Mouse (Mus musculus) gastrocnemius, postnatal 14 days (tissue): ENCODE data around the gene Lrrc8d. TPM values are rescaled to one million over a fixed set of nuclear protein-coding genes. Genes with fewer than 3 reads are reported as not detected.
"Not testable (repeated sequence)": the region's sequence is repeated elsewhere in the genome, so short reads cannot be mapped to it uniquely, and the experiment has no call there.

ENCODE experiments used
- DNase-seq: peaks from one replicate; pipeline ENCODE4 v3.0.0; 2021; ENCODE audit warnings: mixed read lengths
- intact Hi-C: fragments of 180-260 bp; cut with DNase I; formaldehyde crosslinking; loops from one replicate; pipeline ENCODE4 v1.15.1; 2025; ENCODE audit warnings: low total_unique reads
- total RNA-seq, 2 experiments: library from RNA; stranded (reverse); gene quantifications; 2 replicates each; pipeline ENCODE4 v1.2.3; 2021

Lrrc8d gene
- total RNA-seq, 2 experiments from 2014 or later, result 8.0 to 8.5 TPM

GRCm38 (mm10) chr5:105682143-105682611, 17.6 kb upstream of the Lrrc8d start:
- intact Hi-C loops, result no loop called here
- DNase-seq, result no peak

DNA sequence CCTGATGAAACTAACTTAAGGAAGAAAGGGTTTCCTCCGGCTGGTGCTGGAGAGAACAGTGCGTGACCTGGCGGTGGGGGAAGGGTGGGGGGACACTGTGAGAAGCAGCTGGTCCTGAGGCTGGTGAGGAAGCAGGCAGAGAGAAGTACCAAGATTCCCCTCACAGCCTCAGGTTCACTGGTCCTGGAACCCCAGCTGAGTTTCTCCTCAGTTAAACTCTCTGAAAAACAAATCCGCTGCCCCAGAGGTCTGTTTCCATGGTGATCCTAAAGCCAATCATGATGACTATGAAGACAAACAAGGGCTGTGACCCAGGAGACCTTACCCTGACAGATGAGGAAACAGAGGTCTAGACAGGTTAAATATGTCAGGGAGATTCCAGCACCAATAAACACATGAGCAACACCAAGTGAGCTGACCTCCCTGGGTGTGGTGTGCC, 15.8 kb upstream of the Lrrc8d start:
- intact Hi-C loops, result no loop called here

GRCm38 (mm10) chr5:105684861-105685600, 14.7 kb upstream of the Lrrc8d start:
- intact Hi-C loops, result no loop called here
- peak; percentile 72 for DNase-seq

More for the DNA sequence above, 15.8 kb upstream of the Lrrc8d start:
- no peak for DNase-seq

DNA sequence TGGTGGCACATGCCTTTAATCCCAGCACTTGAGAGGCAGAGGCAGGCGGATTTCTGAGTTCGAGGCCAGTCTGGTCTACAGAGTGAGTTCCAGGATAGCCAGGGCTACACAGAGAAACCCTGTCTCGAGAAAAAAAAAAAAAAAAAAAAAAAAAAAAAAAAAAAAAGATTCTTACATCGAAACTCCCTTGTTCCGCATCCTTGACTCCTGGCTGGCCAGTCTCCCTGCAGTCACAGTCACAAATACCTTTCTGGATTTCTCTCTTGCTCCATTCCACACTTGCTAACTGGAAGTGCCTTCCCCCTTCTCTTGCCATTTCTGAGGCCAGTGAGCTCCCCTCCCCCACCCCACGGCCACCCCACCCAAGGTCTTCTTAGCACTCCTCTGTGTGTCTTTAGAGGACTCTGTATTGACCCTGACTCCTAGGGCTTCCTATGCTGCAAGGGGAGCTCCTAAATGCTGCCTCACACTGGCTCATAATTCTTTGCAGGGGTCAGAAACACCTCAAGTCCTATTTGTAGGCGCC, 13.9 kb upstream of the Lrrc8d start:
- DNase-seq, result not testable (repeated sequence)
- intact Hi-C loops, result loop anchor here (2.0 kb wide), 1 partner anchor 183 kb away; no protein-coding TSS in a partner anchor

DNA sequence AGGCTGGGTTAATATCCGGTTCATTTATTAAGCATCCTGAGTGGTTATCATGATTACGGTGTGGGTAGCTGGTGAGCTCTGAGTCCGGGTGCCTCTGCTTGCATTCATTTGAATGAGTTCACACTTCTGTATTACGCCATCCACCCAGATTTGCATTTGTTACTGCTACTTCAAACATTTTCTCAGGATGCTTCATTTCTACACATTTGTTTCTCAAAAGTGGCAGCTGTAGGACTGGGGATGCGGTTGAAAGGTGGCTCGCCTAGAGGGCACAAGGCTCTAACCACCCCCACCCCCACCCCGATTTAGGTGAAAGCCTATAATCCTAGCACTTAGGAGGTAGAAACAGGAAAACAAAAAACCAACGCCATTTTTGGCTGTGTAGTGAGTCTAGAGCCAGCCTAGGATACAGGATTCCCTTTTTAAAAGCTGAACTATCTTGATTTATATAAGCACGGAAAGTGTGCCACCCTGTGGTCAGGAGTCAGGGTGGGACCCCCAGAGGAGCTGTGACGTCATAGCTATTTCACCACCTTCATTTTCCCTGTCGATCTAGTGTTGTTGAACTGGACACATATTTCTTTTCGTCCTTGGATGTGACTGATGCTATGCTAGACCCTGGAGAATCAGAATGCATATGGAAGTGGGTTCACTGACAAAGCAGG, 13.3 kb upstream of the Lrrc8d start:
- intact Hi-C loops, result loop anchor here (2.0 kb wide), 1 partner anchor 182 kb away; no protein-coding TSS in a partner anchor
- no peak for DNase-seq

- no peak for DNase-seq
- intact Hi-C loops, result no loop called here
Measured at GRCm38 (mm10) chr5:105690502-105691454, 9.0 kb upstream of the Lrrc8d start.

DNA sequence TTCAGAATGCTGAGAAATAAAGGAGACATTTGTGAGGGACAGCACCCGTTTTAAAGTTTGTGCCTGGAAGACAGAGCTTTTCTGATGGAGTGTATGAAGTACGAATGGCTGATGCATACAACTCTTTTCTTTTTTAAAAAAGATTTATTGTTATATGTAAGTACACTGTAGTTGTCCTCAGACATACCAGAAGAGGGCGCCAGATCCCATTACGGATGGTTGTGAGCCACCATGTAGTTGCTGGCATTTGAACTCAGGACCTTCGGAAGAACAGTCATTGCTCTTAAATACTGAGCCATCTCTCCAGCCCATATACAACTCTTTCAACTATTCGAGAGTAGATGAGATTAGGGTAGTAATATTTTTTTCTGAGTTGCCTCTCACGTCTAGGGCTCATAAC, 8.1 kb upstream of the Lrrc8d start:
- DNase-seq, result no peak

GRCm38 (mm10) chr5:105694339-105694930, 5.3 kb upstream of the Lrrc8d start:
- intact Hi-C loops, result no loop called here
- no peak for DNase-seq

More for the DNA sequence above, 8.1 kb upstream of the Lrrc8d start:
- intact Hi-C loops, result no loop called here

DNA sequence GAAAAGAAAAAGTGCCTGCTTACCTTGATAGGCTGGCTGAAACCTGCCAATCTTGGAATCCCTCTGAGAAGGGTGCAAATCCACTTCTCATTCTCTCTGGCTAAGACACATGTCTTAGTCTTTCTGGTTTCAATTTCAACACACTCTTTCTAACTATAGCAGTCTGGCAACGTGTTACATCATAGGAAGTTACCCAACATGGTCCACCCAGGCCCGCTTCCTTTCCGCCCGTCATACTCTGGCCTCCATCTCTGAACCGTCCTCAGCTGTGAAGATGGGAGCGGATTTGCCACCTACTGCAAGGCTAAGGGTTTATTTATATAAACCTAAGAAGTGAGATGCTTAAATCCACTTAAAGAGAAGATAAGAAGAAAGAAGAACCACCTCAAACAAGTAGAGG, 3.7 kb upstream of the Lrrc8d start:
- no peak for DNase-seq
- intact Hi-C loops, result no loop called here

- intact Hi-C loops, result no loop called here
- DNase-seq, result no peak
Measured at GRCm38 (mm10) chr5:105697886-105698285, 1.9 kb upstream of the Lrrc8d start.

DNA sequence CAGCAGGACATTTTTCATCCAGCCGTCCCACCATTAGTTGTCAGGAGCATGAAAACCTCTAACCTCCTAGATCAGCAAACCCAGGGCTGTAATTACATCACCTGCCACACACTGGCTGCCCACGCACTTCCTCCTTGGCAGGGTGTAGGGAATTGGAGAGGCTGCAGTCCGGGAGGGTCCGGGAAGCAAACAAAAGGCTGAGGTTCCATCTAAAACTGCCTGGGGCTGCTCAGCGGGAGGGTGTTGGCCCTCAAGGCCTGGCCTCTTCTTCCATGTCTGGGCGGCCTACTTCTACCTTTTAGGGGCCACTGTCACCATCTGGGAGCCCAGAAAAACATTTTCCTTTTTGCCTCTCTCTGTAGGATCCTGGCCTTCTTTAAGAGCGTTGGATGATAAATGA, 1.1 kb upstream of the Lrrc8d start:
- peak; percentile 28 for DNase-seq
- intact Hi-C loops, result no loop called here

GRCm38 (mm10) chr5:105700070-105700851, 492 bp downstream of the Lrrc8d start:
- intact Hi-C loops, result no loop called here
- DNase-seq, result peak; percentile 77

GRCm38 (mm10) chr5:105701326-105701725, 1.6 kb downstream of the Lrrc8d start:
- DNase-seq, result no peak
- intact Hi-C loops, result no loop called here

- intact Hi-C loops, result no loop called here
- no peak for DNase-seq
Measured at GRCm38 (mm10) chr5:105701844-105702243, 2.1 kb downstream of the Lrrc8d start.

GRCm38 (mm10) chr5:105702580-105703285, 3.0 kb downstream of the Lrrc8d start:
- intact Hi-C loops, result no loop called here
- no peak for DNase-seq

DNA sequence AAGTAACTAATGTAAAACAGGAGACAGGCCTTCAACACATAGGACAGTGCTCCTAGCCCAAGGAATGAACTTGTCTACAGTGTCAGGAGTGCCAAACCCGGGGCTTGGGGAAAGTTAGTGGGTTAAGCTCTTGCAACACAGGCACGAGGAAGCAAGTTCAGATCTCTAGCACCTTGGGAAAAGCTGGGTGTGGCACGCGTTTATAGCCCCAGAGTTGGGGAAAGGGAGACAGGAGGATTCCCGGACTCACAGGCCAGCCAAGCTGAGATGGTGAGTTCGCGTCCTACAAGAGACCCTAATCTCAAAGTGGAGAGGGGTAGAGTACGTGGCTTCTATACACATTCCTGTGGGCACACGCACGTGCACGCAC, 3.5 kb downstream of the Lrrc8d start:
- intact Hi-C loops, result no loop called here
- DNase-seq, result no peak

DNA sequence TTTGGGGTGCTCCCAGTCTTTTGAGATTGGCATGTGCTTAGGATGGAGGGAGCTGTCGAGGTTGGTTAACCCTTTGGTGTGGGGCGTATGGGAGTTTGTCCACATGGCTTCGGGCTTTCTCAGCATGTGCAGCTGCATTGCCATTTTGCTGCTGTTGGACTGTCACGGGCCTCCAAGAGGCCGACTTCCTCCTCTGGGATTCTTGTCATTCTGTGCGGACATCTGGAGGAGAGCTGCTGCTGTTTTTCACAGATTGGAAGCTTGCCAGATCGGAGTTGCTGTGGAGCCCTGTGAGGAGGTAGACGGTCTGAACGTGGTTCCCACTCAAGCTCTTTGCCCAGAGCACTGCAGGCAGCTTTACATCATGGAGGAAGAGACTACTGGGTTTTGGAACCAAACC, 4.8 kb downstream of the Lrrc8d start:
- intact Hi-C loops, result no loop called here
- DNase-seq, result peak; percentile 13

- no peak for DNase-seq
- intact Hi-C loops, result no loop called here
Measured at GRCm38 (mm10) chr5:105706635-105707034, 6.9 kb downstream of the Lrrc8d start.
